Mouse (Mus musculus) kidney, postnatal 0 days (tissue): Measurements from ENCODE around the gene Igsf11. TPM values are rescaled to one million over a fixed set of nuclear protein-coding genes. Genes with fewer than 3 reads are reported as not detected.

Source experiments
- ATAC-seq: fragments of 200-750 bp; cut with Nextera tagmentation; replicated peaks from 2 replicates; pipeline ENCODE4 v1.8.0; 2017; ENCODE audit warnings: low read depth, moderate number of reproducible peaks, moderate TSS enrichment, moderate library complexity; ENCODE audit not compliant: low FRiP score
- DNase-seq: peaks from one replicate; pipeline ENCODE4 v3.0.0-alpha.2; 2016; ENCODE audit warnings: low spot score
- H3K27ac ChIP-seq: fragments of 300-500 bp; sonication (generic); 2 replicates; pipeline ENCODE4 v1.5.1; 2014; ENCODE audit warnings: mild to moderate bottlenecking
- H3K27me3 ChIP-seq: fragments of 300-500 bp; sonication (generic); 2 replicates; pipeline ENCODE4 v1.6.1; 2014; ENCODE audit warnings: low read length, mixed read lengths; ENCODE audit not compliant: insufficient read depth
- H3K36me3 ChIP-seq: fragments of 300-500 bp; sonication (generic); 2 replicates; pipeline ENCODE4 v1.6.1; 2014; ENCODE audit warnings: low read length, mixed read lengths; ENCODE audit not compliant: insufficient read depth
- H3K4me1 ChIP-seq: fragments of 300-500 bp; sonication (generic); replicated peaks from 2 replicates; pipeline ENCODE4 v1.6.1; 2014; ENCODE audit warnings: antibody characterized with exemption, low read length, mixed read lengths; ENCODE audit not compliant: insufficient read depth
- H3K4me2 ChIP-seq: fragments of 300-500 bp; sonication (generic); 2 replicates; pipeline ENCODE4 v1.6.1; 2014; ENCODE audit warnings: mild to moderate bottlenecking, low read length, moderate library complexity, mixed read lengths
- H3K4me3 ChIP-seq: fragments of 300-500 bp; sonication (generic); replicated peaks from 2 replicates; pipeline ENCODE4 v1.5.1; 2014; ENCODE audit warnings: low read depth, low read length
- H3K9ac ChIP-seq: fragments of 300-500 bp; sonication (generic); 2 replicates; pipeline ENCODE4 v1.6.1; 2014; ENCODE audit warnings: low read depth, low read length
- H3K9me3 ChIP-seq: fragments of 300-500 bp; sonication (generic); replicated peaks from 2 replicates; pipeline ENCODE4 v1.6.1; 2016; ENCODE audit warnings: low read length, inconsistent platforms, mixed read lengths
- CTCF ChIP-seq: IDR thresholded peaks from 2 replicates; pipeline ENCODE4 v1.5.1; 2016; ENCODE audit warnings: antibody characterized with exemption, low read depth, mild to moderate bottlenecking, moderate library complexity
- WGBS: fragments of 180-500 bp; shearing (Covaris S2); extraction: QIAGEN DNeasy Blood & Tissue Kit; methylation state at CpG from one replicate; pipeline ENCODE4 v1.1.7; 2014; 5-methylcytosine and 5-hydroxymethylcytosine counted together
- polyA plus RNA-seq: library from polyadenylated mRNA; unstranded; fragments of >200 nt; fragmentation: Nextera tagmentation; extraction: Ambion mirVana; gene quantifications from 2 replicates; pipeline ENCODE4 v1.2.1, GENCODE M21; 2015

Gene Igsf11
- polyA plus RNA-seq, 1 experiment from 2014 or later: 7.1 TPM

DNA sequence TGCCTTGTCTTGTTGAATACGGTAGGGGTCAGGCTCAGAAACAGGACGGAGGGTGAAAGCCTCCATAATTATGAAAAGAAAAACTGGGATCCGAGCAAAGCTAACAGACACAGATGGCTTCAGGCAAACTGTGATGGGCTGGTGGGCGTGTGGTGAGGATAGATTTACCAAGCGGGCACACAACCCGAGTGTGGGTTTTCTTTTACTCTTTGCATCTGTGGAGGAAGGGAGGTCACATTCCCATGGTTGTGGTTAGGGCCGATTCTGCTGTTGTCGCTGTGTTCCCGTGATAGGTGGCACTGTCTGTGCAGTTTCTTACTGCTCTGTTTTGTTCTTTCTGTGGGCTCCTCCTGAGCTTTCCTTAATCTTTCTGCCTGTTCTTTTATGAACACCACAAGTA is 70.2 kb downstream of the Igsf11 start:
- 67% methylated on average over 9 of the region's 9 CpGs for WGBS
- Histone ChIP-seq H3K4me1 (no peaks in the 10 kb centered on the region), H3K36me3 (no peaks in the 10 kb centered on the region), H3K27ac (no peak overlapping the region), H3K4me3 (no peak overlapping the region), H3K9me3 (no peaks in the 10 kb centered on the region), H3K27me3 (no peaks in the 10 kb centered on the region), H3K9ac (no peak overlapping the region), H3K4me2 (no peak overlapping the region)
- ATAC-seq: no peak
- no peak for TF ChIP-seq CTCF
- DNase-seq: no peak

GRCm38 (mm10) chr16:38967026-38967425 is 74.6 kb downstream of the Igsf11 start:
- no peak for TF ChIP-seq CTCF
- no peaks in the 10 kb centered on the region for H3K36me3 ChIP-seq
- no peak for DNase-seq
- no peak overlapping the region for H3K27ac ChIP-seq
- H3K4me2 ChIP-seq: no peak overlapping the region
- H3K4me3 ChIP-seq: no peak overlapping the region
- 85% methylated on average over 10 of the region's 10 CpGs for WGBS
- H3K27me3 ChIP-seq: no peaks in the 10 kb centered on the region
- ATAC-seq: no peak
- H3K9ac ChIP-seq: no peak overlapping the region
- H3K9me3 ChIP-seq: no peaks in the 10 kb centered on the region
- no peaks in the 10 kb centered on the region for H3K4me1 ChIP-seq

GRCm38 (mm10) chr16:38976151-38976550 is 83.7 kb downstream of the Igsf11 start:
- DNase-seq (no peak), ATAC-seq (no peak)
- Histone ChIP-seq H3K4me3 (no peak overlapping the region), H3K27ac (no peak overlapping the region), H3K4me1 (no peaks in the 10 kb centered on the region), H3K9ac (no peak overlapping the region), H3K9me3 (no peaks in the 10 kb centered on the region), H3K4me2 (no peak overlapping the region), H3K36me3 (no peaks in the 10 kb centered on the region), H3K27me3 (no peaks in the 10 kb centered on the region)
- TF ChIP-seq CTCF: no peak
- 78% methylated on average over 13 of the region's 13 CpGs for WGBS

DNA sequence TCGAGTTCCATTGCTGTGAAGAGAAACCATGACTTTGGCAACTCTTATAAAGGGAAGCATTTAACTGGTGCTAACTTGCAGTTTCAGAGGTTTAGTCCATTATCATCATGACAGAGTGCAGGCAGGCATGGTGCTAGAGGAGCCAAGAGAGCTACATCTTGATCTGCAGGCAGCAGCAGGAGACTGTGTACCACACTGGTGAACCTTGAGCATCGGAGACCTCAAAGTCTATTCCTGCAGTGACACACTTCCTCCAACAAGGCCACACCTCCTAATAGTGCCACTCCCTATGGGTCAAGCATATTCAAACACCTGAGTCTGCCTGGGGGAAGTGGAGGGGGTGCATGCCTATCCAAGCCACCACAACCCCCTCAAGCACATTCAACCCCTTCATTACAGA is 86.1 kb downstream of the Igsf11 start:
- ATAC-seq (no peak), DNase-seq (no peak)
- H3K36me3 ChIP-seq: no peaks in the 10 kb centered on the region

DNA sequence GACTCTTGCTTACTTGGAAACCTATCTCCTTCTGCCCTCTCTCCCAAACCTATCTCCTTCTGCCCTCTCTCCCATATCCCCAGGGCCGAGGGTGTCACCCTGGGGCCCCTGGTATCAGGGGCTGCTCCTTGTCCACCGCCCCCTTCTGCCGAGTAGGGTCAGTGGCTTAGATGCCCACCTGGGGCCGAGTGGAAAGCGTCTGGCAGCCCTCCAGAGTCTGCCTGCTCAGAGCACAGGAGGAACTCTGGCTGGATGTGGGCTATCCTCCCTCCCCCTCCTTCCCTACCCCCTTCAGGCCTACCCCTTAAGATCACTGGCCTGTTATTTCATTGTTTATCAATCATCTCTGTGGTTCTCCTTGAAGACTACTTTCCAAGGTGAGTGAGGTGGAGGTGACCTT is 88.1 kb downstream of the Igsf11 start:
- Histone ChIP-seq H3K9me3 (no peaks in the 10 kb centered on the region), H3K27me3 (no peaks in the 10 kb centered on the region), H3K4me1 (no peaks in the 10 kb centered on the region), H3K4me2 (no peak overlapping the region), H3K36me3 (no peaks in the 10 kb centered on the region), H3K27ac (no peak overlapping the region), H3K9ac (no peak overlapping the region), H3K4me3 (no peak overlapping the region)
- DNase-seq (no peak), ATAC-seq (no peak)
- 51% methylated on average over 5 of the region's 5 CpGs for WGBS
- no peak for TF ChIP-seq CTCF

More for the DNA sequence above, 86.1 kb downstream of the Igsf11 start:
- Histone ChIP-seq H3K4me3 (no peak overlapping the region), H3K9ac (no peak overlapping the region), H3K9me3 (no peaks in the 10 kb centered on the region), H3K4me1 (no peaks in the 10 kb centered on the region), H3K4me2 (no peak overlapping the region), H3K27ac (no peak overlapping the region), H3K27me3 (no peaks in the 10 kb centered on the region)
- no peak for TF ChIP-seq CTCF
- WGBS: 71% methylated on average over 2 of the region's 2 CpGs

DNA sequence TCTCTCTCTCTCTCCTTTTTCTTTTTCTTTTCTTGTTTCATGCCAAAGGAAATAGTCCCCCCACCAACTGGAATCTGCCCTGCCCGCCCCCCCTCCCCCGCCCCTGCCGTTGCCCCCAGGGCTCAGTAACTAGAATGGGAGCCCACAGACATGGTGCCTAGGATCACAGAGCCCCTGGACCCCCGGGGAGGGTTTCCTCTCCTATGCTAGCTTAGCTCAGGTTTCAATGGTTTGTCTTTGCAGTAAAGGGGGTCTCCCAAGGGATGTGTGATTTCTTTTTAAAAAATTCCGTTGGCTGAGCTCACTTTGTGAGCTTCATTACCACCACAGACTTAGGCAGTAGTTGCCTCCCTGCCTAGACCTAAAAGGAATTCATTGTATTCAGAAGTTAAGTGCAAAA is 89.6 kb downstream of the Igsf11 start:
- H3K4me1 ChIP-seq: no peaks in the 10 kb centered on the region
- no peaks in the 10 kb centered on the region for H3K36me3 ChIP-seq
- DNase-seq: no peak
- H3K9ac ChIP-seq: no peak overlapping the region
- no peak overlapping the region for H3K4me2 ChIP-seq
- no peak overlapping the region for H3K4me3 ChIP-seq
- WGBS: 20% methylated on average over 5 of the region's 5 CpGs
- H3K27me3 ChIP-seq: no peaks in the 10 kb centered on the region
- no peak for ATAC-seq
- no peak overlapping the region for H3K27ac ChIP-seq
- no peak for TF ChIP-seq CTCF
- H3K9me3 ChIP-seq: no peaks in the 10 kb centered on the region

DNA sequence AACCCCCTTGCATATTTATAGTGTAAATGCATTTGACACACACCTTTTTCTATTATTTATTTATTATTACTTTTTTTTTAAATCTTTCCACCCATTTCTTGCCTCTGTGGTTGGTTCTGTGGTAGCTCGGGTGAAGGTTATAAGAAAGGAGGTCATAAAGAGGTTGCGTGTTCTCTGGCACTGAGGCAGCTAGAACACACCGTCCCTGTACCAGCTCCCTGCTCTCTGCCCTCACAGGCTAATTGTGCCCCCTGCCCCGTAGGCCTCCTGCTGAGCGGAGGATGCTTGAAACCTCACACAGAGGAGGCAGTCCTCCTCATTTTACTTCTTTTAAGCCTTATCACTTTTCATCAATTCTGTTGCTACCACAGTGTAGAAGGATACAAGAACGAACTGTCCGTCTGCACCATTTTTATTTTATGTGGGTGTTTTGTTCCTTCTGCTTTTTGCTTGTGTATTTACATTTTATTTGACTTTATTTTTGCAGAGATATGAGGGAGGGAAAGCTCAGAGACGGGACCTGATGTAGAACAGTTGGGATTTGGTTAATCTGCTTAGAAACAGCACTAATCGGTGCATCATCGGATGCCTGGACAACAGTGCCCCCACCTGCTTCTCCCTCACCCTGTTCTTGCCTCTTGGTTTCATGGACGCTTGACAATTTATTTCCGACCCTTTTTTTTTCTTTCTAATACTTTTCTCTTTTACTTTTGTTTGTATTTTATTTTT is 90.2 kb downstream of the Igsf11 start:
- Histone ChIP-seq H3K9me3 (no peaks in the 10 kb centered on the region), H3K36me3 (no peaks in the 10 kb centered on the region), H3K4me2 (no peak overlapping the region), H3K4me3 (no peak overlapping the region), H3K9ac (no peak overlapping the region), H3K4me1 (no peaks in the 10 kb centered on the region), H3K27me3 (no peaks in the 10 kb centered on the region), H3K27ac (no peak overlapping the region)
- DNase-seq (no peak), ATAC-seq (no peak)
- 33% methylated on average over 12 of the region's 12 CpGs for WGBS
- no peak for TF ChIP-seq CTCF
